Mouse (Mus musculus): ENCODE data around the gene Gtsf2.

Gtsf2 gene

GRCm38 (mm10) chr15:103401361-103401760, 46.9 kb downstream of the Gtsf2 start:
- no peak for DNase-seq (ENCODE audit: low read depth in 2 of 2, low spot score in 2 of 2)

- DNase-seq (ENCODE audit: low read depth in 2 of 2, low spot score in 2 of 2) = no peak
Observed at GRCm38 (mm10) chr15:103393577-103393976, 54.7 kb downstream of the Gtsf2 start.

Data from CD8-positive naive resting alpha-beta T cell, adult 2 months (primary cell).